In the genomic region with DNA sequence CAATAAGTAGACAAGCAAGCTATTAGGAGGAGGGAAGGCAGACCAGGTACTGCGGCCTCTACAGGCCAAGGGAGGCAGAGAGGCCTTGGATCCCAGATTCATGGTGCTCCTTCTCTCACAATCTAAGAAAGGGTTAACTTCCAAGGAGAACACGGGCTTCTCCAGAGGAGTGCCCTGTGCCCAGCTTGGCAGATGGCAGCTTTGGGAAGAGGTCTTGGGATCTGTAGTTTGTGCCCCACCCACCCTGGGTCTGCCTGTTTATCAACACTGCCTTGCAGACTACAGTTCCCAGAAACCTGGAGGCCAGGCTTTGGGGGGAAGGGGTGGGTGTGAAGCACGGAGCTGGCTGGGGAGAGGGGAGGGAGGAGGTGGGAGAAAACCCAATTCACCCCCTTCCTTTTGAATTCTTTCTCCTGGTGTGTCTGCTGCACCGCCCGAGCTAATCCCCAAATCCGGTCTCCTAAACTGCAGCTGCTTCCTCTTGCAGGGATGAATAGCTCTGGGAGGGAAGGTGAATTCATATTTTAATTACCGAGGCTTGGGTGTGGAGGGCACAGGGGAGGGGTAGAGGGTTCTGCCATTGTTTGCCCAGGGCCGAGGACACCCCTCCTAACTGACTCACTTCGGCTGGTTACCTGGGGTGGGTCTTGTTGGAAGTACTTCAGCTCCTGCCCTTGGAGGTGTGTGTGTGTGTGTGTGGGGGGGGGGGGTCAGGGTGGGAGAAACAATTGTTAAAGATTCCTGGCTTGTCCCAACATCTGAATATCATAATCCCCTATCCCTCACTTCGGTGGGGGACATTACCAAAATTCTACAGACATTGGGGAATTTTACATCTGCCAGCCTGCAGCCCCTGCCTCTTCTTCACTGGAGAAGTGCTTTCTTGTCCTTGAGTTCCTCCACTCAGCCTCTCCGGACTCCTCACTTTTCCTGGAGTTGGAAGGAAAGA, we compare ENCODE assay signal across 8 mouse cellular contexts. TPM values are rescaled to one million over a fixed set of nuclear protein-coding genes. Genes with fewer than 3 reads are reported as not detected.
DNase-seq lines count a peak whose midpoint lies in the region; ATAC-seq and TF ChIP-seq lines count a peak whose summit lies in the region.

No protein-coding gene starts in this region.

- H3K27me3 ChIP-seq in hindbrain, postnatal 0 days (ENCODE audit: insufficient read depth, low read length) = no peaks in the 10 kb centered on the region
- no peaks in the 10 kb centered on the region for H3K27me3 ChIP-seq in midbrain, embryonic 14.5 days (ENCODE audit: control insufficient read depth, insufficient read depth, low read length)

- H3K9ac ChIP-seq in hindbrain, postnatal 0 days (replicated peaks; ENCODE audit: low read length) = peak overlapping the region; percentile 50
- peak overlapping the region; percentile 43; the same call in 1 of the 2 replicates for H3K9ac ChIP-seq in midbrain, embryonic 14.5 days (replicated peaks; ENCODE audit: low read length)

- peak overlapping the region; percentile 62 for H3K27ac ChIP-seq in hindbrain, postnatal 0 days
- peak overlapping the region; percentile 86 for H3K27ac ChIP-seq in midbrain, embryonic 14.5 days (replicated peaks; ENCODE audit: low read depth, low read length)

- peak; percentile 94 for ATAC-seq in hindbrain, postnatal 0 days
- peak; percentile 86 for ATAC-seq in midbrain, embryonic 14.5 days (ENCODE audit: low FRiP score, low TSS enrichment)
- no peak for ATAC-seq in megakaryocyte, adult 5-6 weeks (ENCODE audit: poor library complexity, severe bottlenecking)

- no peaks in the 10 kb centered on the region for H3K36me3 ChIP-seq in hindbrain, postnatal 0 days (ENCODE audit: insufficient read depth, low read length)
- H3K36me3 ChIP-seq in midbrain, embryonic 14.5 days (ENCODE audit: control insufficient read depth, insufficient read depth, low read length) = 0 out of 2 replicates have a peak, but pooled peaks cover 16% of the 10 kb centered on the region

- TF ChIP-seq CTCF in hindbrain, postnatal 0 days (IDR thresholded peaks at IDR 0.05; ENCODE audit: low read depth) = peak; percentile 66

- WGBS in hindbrain, postnatal 0 days = 6% methylated on average over 11 of the region's 11 CpGs
- WGBS in midbrain, embryonic 14.5 days = 3% methylated on average over 11 of the region's 11 CpGs

- no peaks in the 10 kb centered on the region for H3K9me3 ChIP-seq in hindbrain, postnatal 0 days (ENCODE audit: low read length)
- H3K9me3 ChIP-seq in midbrain, embryonic 14.5 days (ENCODE audit: control insufficient read depth, low read length) = no peaks in the 10 kb centered on the region

- peak overlapping the region; percentile 53 for H3K4me2 ChIP-seq in hindbrain, postnatal 0 days (ENCODE audit: low read depth, low read length)
- peak overlapping the region; percentile 48 for H3K4me2 ChIP-seq in midbrain, embryonic 14.5 days (ENCODE audit: low read length)

- peaks cover 10% of the 10 kb centered on the region for H3K4me1 ChIP-seq in hindbrain, postnatal 0 days (ENCODE audit: insufficient read depth, low read length)
- H3K4me1 ChIP-seq in midbrain, embryonic 14.5 days (ENCODE audit: control insufficient read depth, insufficient read depth, low read length) = peaks cover 73% of the 10 kb centered on the region

- DNase-seq in urinary bladder, adult 2 months (ENCODE audit: low spot score) = peak; percentile 17
- DNase-seq in urinary bladder, postnatal 25 days (ENCODE audit: low spot score) = no peak
- DNase-seq in embryo, embryonic 9.5 days (ENCODE audit: extremely low spot score) = peak; percentile 65
- peak; percentile 95 for DNase-seq in hindbrain, postnatal 0 days (ENCODE audit: low spot score)
- peak; percentile 89 for DNase-seq in midbrain, embryonic 14.5 days
- DNase-seq in gastrocnemius, adult 18-20 months (ENCODE audit: low spot score) = no peak
- DNase-seq in adrenal gland, postnatal 14 days = no peak

- H3K4me3 ChIP-seq in hindbrain, postnatal 0 days (ENCODE audit: low read length) = peak overlapping the region; percentile 35
- H3K4me3 ChIP-seq in midbrain, embryonic 14.5 days (replicated peaks; ENCODE audit: low read depth, low read length) = peak overlapping the region; percentile 11

RNA-seq across cellular contexts. Expression of gene AC124108.1, which starts 9.6 kb away (rescaled TPM):
- polyA plus RNA-seq in urinary bladder, adult 2 months (2012; rRNA removed) = 0.15 and 0.21 TPM in 2 replicates
- total RNA-seq in hindbrain, postnatal 0 days (2014; rRNA removed) = 2.0 and 4.8 TPM in 2 replicates
- 0.50 and 0.70 TPM in 2 replicates for polyA plus RNA-seq in hindbrain, postnatal 0 days (2015; fragmentation: Nextera tagmentation; extraction: Ambion mirVana)
- 4.4 and 4.5 TPM in 2 replicates for polyA plus RNA-seq in midbrain, embryonic 14.5 days (2014; fragmentation: Nextera tagmentation; extraction: Ambion mirVana)
- total RNA-seq in gastrocnemius, adult 18-20 months (2021) = not detected
- 0.11 and 0.15 TPM in 2 replicates for total RNA-seq in adrenal gland, postnatal 14 days (2021)
- total RNA-seq in megakaryocyte, adult 5-6 weeks (2015) = not detected in 2 replicates
- not detected in 2 replicates for total RNA-seq in megakaryocyte, adult 5-6 weeks (2017)

RNA-seq across cellular contexts. Expression of gene Lemd1, which starts 9.6 kb away (rescaled TPM):
- polyA plus RNA-seq in urinary bladder, adult 2 months (2012; rRNA removed) = 0.23 and 0.32 TPM in 2 replicates
- 10.9 and 16.6 TPM in 2 replicates for total RNA-seq in hindbrain, postnatal 0 days (2014; rRNA removed)
- 7.9 and 9.0 TPM in 2 replicates for polyA plus RNA-seq in hindbrain, postnatal 0 days (2015; fragmentation: Nextera tagmentation; extraction: Ambion mirVana)
- 21.2 and 23.2 TPM in 2 replicates for polyA plus RNA-seq in midbrain, embryonic 14.5 days (2014; fragmentation: Nextera tagmentation; extraction: Ambion mirVana)
- total RNA-seq in gastrocnemius, adult 18-20 months (2021) = not detected
- not detected in 2 replicates for total RNA-seq in adrenal gland, postnatal 14 days (2021)
- not detected in 2 replicates for total RNA-seq in megakaryocyte, adult 5-6 weeks (2015)
- total RNA-seq in megakaryocyte, adult 5-6 weeks (2017) = not detected in 2 replicates

RNA-seq across cellular contexts. Expression of gene Gm10188, which starts 28.7 kb away (rescaled TPM):
- not detected in 2 replicates for polyA plus RNA-seq in urinary bladder, adult 2 months (2012; rRNA removed)
- not detected in 2 replicates for total RNA-seq in hindbrain, postnatal 0 days (2014; rRNA removed)
- 0.28 TPM in 1 of 2 replicates, not detected in the other for polyA plus RNA-seq in hindbrain, postnatal 0 days (2015; fragmentation: Nextera tagmentation; extraction: Ambion mirVana)
- 0.70 TPM in 1 of 2 replicates, not detected in the other for polyA plus RNA-seq in midbrain, embryonic 14.5 days (2014; fragmentation: Nextera tagmentation; extraction: Ambion mirVana)
- total RNA-seq in gastrocnemius, adult 18-20 months (2021) = not detected
- total RNA-seq in adrenal gland, postnatal 14 days (2021) = not detected in 2 replicates
- not detected in 2 replicates for total RNA-seq in megakaryocyte, adult 5-6 weeks (2015)
- total RNA-seq in megakaryocyte, adult 5-6 weeks (2017) = not detected in 2 replicates

Comparison
In these comparisons a context has a peak if more than half of its experiments do, and no peak if none do; other contexts are left out.
1. DNase-seq: peak in urinary bladder, adult 2 months (single experiment), embryo, embryonic 9.5 days (single experiment), hindbrain, postnatal 0 days (single experiment) and midbrain, embryonic 14.5 days (single experiment); none in urinary bladder, postnatal 25 days (single experiment), gastrocnemius, adult 18-20 months (single experiment) and adrenal gland, postnatal 14 days (single experiment).